Mouse (Mus musculus) erythroblast, embryonic 14.5 days (primary cell): ENCODE measurements around the gene Etv2. TPM values are rescaled to one million over a fixed set of nuclear protein-coding genes. Genes with fewer than 3 reads are reported as not detected.

Experiments used
- H3K27me3 ChIP-seq: 2 replicates; pipeline ENCODE4 v1.6.1; 2012; ENCODE audit warnings: inconsistent platforms; ENCODE audit not compliant: control insufficient read depth
- H3K36me3 ChIP-seq: 2 replicates; pipeline ENCODE4 v1.6.1; 2012; ENCODE audit warnings: mild to moderate bottlenecking, inconsistent platforms; ENCODE audit not compliant: control insufficient read depth
- H3K4me1 ChIP-seq: 2 replicates; pipeline ENCODE4 v1.6.1; 2012; ENCODE audit warnings: inconsistent platforms; ENCODE audit not compliant: control insufficient read depth
- H3K4me3 ChIP-seq: replicated peaks from 2 replicates; pipeline ENCODE3; 2012; ENCODE audit warnings: moderate library complexity, mild to moderate bottlenecking, inconsistent platforms
- H3K9me3 ChIP-seq: 2 replicates; pipeline ENCODE4 v1.6.1; 2012; ENCODE audit warnings: low read length, inconsistent platforms, mixed read lengths; ENCODE audit not compliant: control insufficient read depth
- GATA1 ChIP-seq: IDR thresholded peaks from 2 replicates; pipeline ENCODE4 v1.6.1; 2012; ENCODE audit warnings: low read length, inconsistent platforms, mixed read lengths
- TAL1 ChIP-seq: IDR thresholded peaks from 3 replicates; pipeline ENCODE4 v1.6.1; 2012; ENCODE audit warnings: low read length, inconsistent platforms, mixed read lengths
- polyA plus RNA-seq: library from polyadenylated mRNA; stranded (reverse); fragments of >175 nt; gene quantifications from 2 replicates; pipeline ENCODE4 v1.2.3, GENCODE M21; 2012

Etv2 gene
- not detected in 2 replicates for polyA plus RNA-seq

GRCm38 (mm10) chr7:30635752-30636151 lies at the start of gene Etv2:
TSS of gene Etv2 (minus strand) at chr7:30635852.
- Histone ChIP-seq H3K4me1 (peaks cover 7% of the 10 kb centered on the region), H3K4me3 (no peak within 1 kb of the TSS), H3K27me3 (peaks cover 69% of the 10 kb centered on the region), H3K9me3 (peaks cover 2% of the 10 kb centered on the region; the same call in 1 of the 2 replicates), H3K36me3 (peaks cover 9% of the 10 kb centered on the region)
- TF ChIP-seq TAL1 (no peak), GATA1 (no peak)

- Histone ChIP-seq H3K27me3 (no peaks in the 10 kb centered on the region), H3K9me3 (no peaks in the 10 kb centered on the region), H3K36me3 (no peaks in the 10 kb centered on the region), H3K4me3 (no peak overlapping the region), H3K4me1 (no peaks in the 10 kb centered on the region)
- TF ChIP-seq GATA1 (no peak), TAL1 (no peak)
Observed at GRCm38 (mm10) chr7:30683425-30683824, 47.8 kb upstream of the Etv2 start.

- no peak for TF ChIP-seq GATA1
- no peak for TF ChIP-seq TAL1
- Histone ChIP-seq H3K4me1 (no peaks in the 10 kb centered on the region), H3K36me3 (no peaks in the 10 kb centered on the region), H3K27me3 (no peaks in the 10 kb centered on the region), H3K4me3 (no peak overlapping the region), H3K9me3 (no peaks in the 10 kb centered on the region)
Observed at GRCm38 (mm10) chr7:30681897-30682296, 46.2 kb upstream of the Etv2 start.

GRCm38 (mm10) chr7:30678263-30678975 lies 42.8 kb upstream of the Etv2 start:
- Histone ChIP-seq H3K4me3 (no peak overlapping the region), H3K27me3 (no peaks in the 10 kb centered on the region), H3K4me1 (no peaks in the 10 kb centered on the region), H3K36me3 (no peaks in the 10 kb centered on the region), H3K9me3 (no peaks in the 10 kb centered on the region)
- TF ChIP-seq GATA1 (no peak), TAL1 (no peak)

- no peaks in the 10 kb centered on the region for H3K9me3 ChIP-seq
- H3K36me3 ChIP-seq: no peaks in the 10 kb centered on the region
- no peaks in the 10 kb centered on the region for H3K4me1 ChIP-seq
- H3K4me3 ChIP-seq: no peak within 1 kb of the TSS
- H3K27me3 ChIP-seq: peaks cover 8% of the 10 kb centered on the region
- TF ChIP-seq GATA1 (no peak), TAL1 (no peak)
Observed at GRCm38 (mm10) chr7:30671480-30671879, 35.8 kb upstream of the Etv2 start, which contains the start of gene Pmis2. TSS of gene Pmis2 (minus strand) at chr7:30671605.

GRCm38 (mm10) chr7:30669229-30669628 lies 33.6 kb upstream of the Etv2 start:
- peaks cover 10% of the 10 kb centered on the region for H3K27me3 ChIP-seq
- no peaks in the 10 kb centered on the region for H3K36me3 ChIP-seq
- no peak overlapping the region for H3K4me3 ChIP-seq
- no peaks in the 10 kb centered on the region for H3K9me3 ChIP-seq
- H3K4me1 ChIP-seq: peaks cover 13% of the 10 kb centered on the region
- TF ChIP-seq GATA1 (no peak), TAL1 (no peak)

GRCm38 (mm10) chr7:30665321-30665720 lies 29.7 kb upstream of the Etv2 start:
- peaks cover 10% of the 10 kb centered on the region for H3K27me3 ChIP-seq
- peak overlapping the region; percentile 90 for H3K4me3 ChIP-seq
- peaks cover 32% of the 10 kb centered on the region for H3K36me3 ChIP-seq
- peaks cover 23% of the 10 kb centered on the region for H3K4me1 ChIP-seq
- no peaks in the 10 kb centered on the region for H3K9me3 ChIP-seq
- no peak for TF ChIP-seq TAL1
- no peak for TF ChIP-seq GATA1

- Histone ChIP-seq H3K36me3 (peaks cover 38% of the 10 kb centered on the region), H3K4me1 (peaks cover 23% of the 10 kb centered on the region), H3K4me3 (peak within 1 kb of the TSS; percentile 90), H3K27me3 (peaks cover 10% of the 10 kb centered on the region), H3K9me3 (no peaks in the 10 kb centered on the region)
- TF ChIP-seq TAL1 (no peak), GATA1 (no peak)
Observed at GRCm38 (mm10) chr7:30664529-30665200, 29.0 kb upstream of the Etv2 start, which contains the start of gene Haus5. TSS of gene Haus5 (minus strand) at chr7:30664994.

- Histone ChIP-seq H3K4me1 (peaks cover 18% of the 10 kb centered on the region), H3K36me3 (peaks cover 73% of the 10 kb centered on the region), H3K9me3 (no peaks in the 10 kb centered on the region), H3K4me3 (peak within 1 kb of the TSS; percentile 95), H3K27me3 (no peaks in the 10 kb centered on the region)
- no peak for TF ChIP-seq GATA1
- no peak for TF ChIP-seq TAL1
Observed at GRCm38 (mm10) chr7:30649591-30650540, 14.2 kb upstream of the Etv2 start, which contains the start of gene Rbm42. TSS of gene Rbm42 (minus strand) at chr7:30650317.
